Mouse (Mus musculus) CH12.LX (cell line): ENCODE results near the gene Efs. TPM values are rescaled to one million over a fixed set of nuclear protein-coding genes. Genes with fewer than 3 reads are reported as not detected.

ENCODE experiments used
- DNase-seq: peaks from one replicate; pipeline ENCODE4 v3.0.0-alpha.2; 2013; ENCODE audit errors: extremely low read depth
- H3K27ac ChIP-seq: 2 replicates; pipeline ENCODE4 v1.5.1; 2012; ENCODE audit warnings: low read depth, mild to moderate bottlenecking, control low read depth, moderate library complexity; ENCODE audit not compliant: insufficient read depth
- H3K27me3 ChIP-seq: replicated peaks from 2 replicates; pipeline ENCODE3; 2012; ENCODE audit warnings: inconsistent platforms
- H3K36me3 ChIP-seq, 2 experiments: replicated peaks in 1 of 2; 2 replicates each; pipeline versions ENCODE3 to v1.6.1; 2012; ENCODE audit warnings: inconsistent platforms in 1 of 2, low read length in 1 of 2, mild to moderate bottlenecking in 1 of 2, mixed read lengths in 1 of 2, moderate library complexity in 1 of 2; ENCODE audit not compliant: control insufficient read depth in 1 of 2, insufficient read depth in 1 of 2
- H3K4me1 ChIP-seq, 2 experiments: 2 replicates each; pipeline ENCODE4 v1.6.1; 2012; ENCODE audit warnings: inconsistent platforms in 1 of 2, moderate library complexity in 1 of 2; ENCODE audit not compliant: insufficient read depth in 2 of 2, control insufficient read depth in 1 of 2
- H3K4me2 ChIP-seq: 2 replicates; pipeline ENCODE4 v1.6.1; 2012; ENCODE audit warnings: low read depth, mild to moderate bottlenecking, control low read depth; ENCODE audit not compliant: poor library complexity, insufficient read depth, severe bottlenecking
- H3K4me3 ChIP-seq, 3 experiments: fragments of 150-350 bp in 1 of 3; sonication (generic) in 1 of 3; replicated peaks in 1 of 3; 2 replicates each; pipeline versions ENCODE3 to v1.5.1; 2011 to 2012; ENCODE audit warnings: low read depth in 2 of 3, low read length in 2 of 3, mild to moderate bottlenecking in 2 of 3, moderate library complexity in 2 of 3, control low read depth in 1 of 3, improper control_type of control experiment in 1 of 3, inconsistent platforms in 1 of 3, mixed read lengths in 1 of 3; ENCODE audit not compliant: poor library complexity in 1 of 3
- H3K79me2 ChIP-seq: replicated peaks from 2 replicates; pipeline ENCODE4 v1.6.1; 2012; ENCODE audit warnings: mild to moderate bottlenecking, moderate library complexity; ENCODE audit not compliant: control insufficient read depth, poor library complexity, insufficient read depth, severe bottlenecking; ENCODE audit errors: extremely low read depth
- H3K9ac ChIP-seq: 2 replicates; pipeline ENCODE4 v1.6.1; 2012; ENCODE audit warnings: low read depth, mild to moderate bottlenecking, control low read depth, moderate library complexity; ENCODE audit not compliant: insufficient read depth
- H3K9me3 ChIP-seq: replicated peaks from 2 replicates; pipeline ENCODE3; 2012; ENCODE audit warnings: low read length, inconsistent platforms, mixed read lengths
- BHLHE40 ChIP-seq: IDR thresholded peaks from 2 replicates; pipeline ENCODE4 v1.6.1; 2011; ENCODE audit warnings: mild to moderate bottlenecking, low read depth, low read length, improper control_type of control experiment
- CHD2 ChIP-seq: IDR thresholded peaks from 2 replicates; pipeline ENCODE4 v1.6.1; 2011; ENCODE audit warnings: low read length, improper control_type of control experiment
- CTCF ChIP-seq, 2 experiments: IDR thresholded peaks in 1 of 2; conservative IDR thresholded peaks in 1 of 2; 2 replicates each; pipeline ENCODE4 v1.5.1; 2011 to 2012; ENCODE audit warnings: low read depth in 2 of 2, low read length in 2 of 2, improper control_type of control experiment in 1 of 2, inconsistent platforms in 1 of 2, mild to moderate bottlenecking in 1 of 2, moderate library complexity in 1 of 2
- E2F4 ChIP-seq: IDR thresholded peaks from 2 replicates; pipeline ENCODE4 v1.6.1; 2011; ENCODE audit warnings: low read depth, low read length, improper control_type of control experiment; ENCODE audit not compliant: insufficient replicate concordance
- EP300 ChIP-seq: IDR thresholded peaks from 2 replicates; pipeline ENCODE4 v1.6.1; 2011; ENCODE audit warnings: low read length, improper control_type of control experiment
- HCFC1 ChIP-seq: IDR thresholded peaks from 2 replicates; pipeline ENCODE4 v1.6.1; 2012; ENCODE audit warnings: low read depth, mild to moderate bottlenecking, inconsistent platforms, low read length, improper control_type of control experiment
- KAT2A ChIP-seq: IDR thresholded peaks from 2 replicates; pipeline ENCODE4 v1.6.1; 2012; ENCODE audit warnings: low read length, improper control_type of control experiment, inconsistent platforms; ENCODE audit not compliant: insufficient replicate concordance
- MAZ ChIP-seq: IDR thresholded peaks from 2 replicates; pipeline ENCODE4 v1.6.1; 2012; ENCODE audit warnings: low read depth, mild to moderate bottlenecking, inconsistent platforms, low read length, improper control_type of control experiment, moderate library complexity
- MEF2A ChIP-seq: IDR thresholded peaks from 2 replicates; pipeline ENCODE4 v1.6.1; 2014; ENCODE audit warnings: low read depth, mild to moderate bottlenecking, inconsistent platforms, low read length, improper control_type of control experiment, borderline replicate concordance
- MYC ChIP-seq: IDR thresholded peaks from 2 replicates; pipeline ENCODE4 v1.6.1; 2011; ENCODE audit warnings: low read depth, mild to moderate bottlenecking, improper control_type of control experiment, low read length
- NELFE ChIP-seq: IDR thresholded peaks from 2 replicates; pipeline ENCODE4 v1.6.1; 2011; ENCODE audit warnings: low read depth, low read length, improper control_type of control experiment
- NRF1 ChIP-seq: IDR thresholded peaks from 2 replicates; pipeline ENCODE4 v1.6.1; 2014; ENCODE audit warnings: low read depth, mild to moderate bottlenecking, inconsistent platforms, low read length, improper control_type of control experiment, moderate library complexity
- POLR2A ChIP-seq: IDR thresholded peaks from 2 replicates; pipeline ENCODE4 v1.6.1; 2011; ENCODE audit warnings: low read depth, mild to moderate bottlenecking, improper control_type of control experiment, low read length
- RCOR1 ChIP-seq: conservative IDR thresholded peaks from 2 replicates; pipeline ENCODE4 v1.6.1; 2012; ENCODE audit warnings: low read depth, mild to moderate bottlenecking, inconsistent platforms, low read length, improper control_type of control experiment
- TBP ChIP-seq: conservative IDR thresholded peaks from 2 replicates; pipeline ENCODE4 v1.6.1; 2011; ENCODE audit warnings: low read depth, low read length, improper control_type of control experiment
- TCF12 ChIP-seq: IDR thresholded peaks from 2 replicates; pipeline ENCODE4 v1.6.1; 2014; ENCODE audit warnings: low read depth, mild to moderate bottlenecking, inconsistent platforms, low read length, improper control_type of control experiment
- USF1 ChIP-seq: IDR thresholded peaks from 2 replicates; pipeline ENCODE4 v1.6.1; 2014; ENCODE audit warnings: low read depth, mild to moderate bottlenecking, inconsistent platforms, low read length, improper control_type of control experiment
- USF2 ChIP-seq: conservative IDR thresholded peaks from 2 replicates; pipeline ENCODE4 v1.6.1; 2011; ENCODE audit warnings: low read depth, low read length, improper control_type of control experiment
- ZC3H11A ChIP-seq: IDR thresholded peaks from 2 replicates; pipeline ENCODE4 v1.6.1; 2012; ENCODE audit warnings: low read depth, mild to moderate bottlenecking, inconsistent platforms, low read length, improper control_type of control experiment
- ZMIZ1 ChIP-seq: IDR thresholded peaks from 2 replicates; pipeline ENCODE4 v1.6.1; 2012; ENCODE audit warnings: low read depth, mild to moderate bottlenecking, inconsistent platforms, low read length, improper control_type of control experiment
- dilution Hi-C: fragments of 300-500 bp; cut with MboI; formaldehyde crosslinking; loops from 2 replicates; pipeline ENCODE4 v1.14.3; 2020; ENCODE audit warnings: low sequenced_read_pairs; ENCODE audit not compliant: extremely low pct_unique_long_range_greater_than_20kb, extremely low pct_ligation_motif_present
- in situ Hi-C: fragments of 300-500 bp; cut with MboI; formaldehyde crosslinking; loops from 3 replicates; pipeline ENCODE4 v1.14.3; 2019; ENCODE audit warnings: low sequenced_read_pairs, low pct_ligation_motif_present, low pct_unique_long_range_greater_than_20kb, mixed read lengths
- polyA plus RNA-seq: library from polyadenylated mRNA; unstranded; fragments of >175 nt; gene quantifications from 2 replicates; pipeline ENCODE4 v1.2.1, GENCODE M21; 2012; ENCODE audit warnings: low read depth; ENCODE audit not compliant: insufficient read length
- total RNA-seq, 2 experiments: library from RNA; depleted of rRNA; stranded (reverse); fragments of 300-350 nt in 1 of 2; fragments of >200 nt in 1 of 2; gene quantifications; 2 replicates each; pipeline ENCODE4 v1.2.3; 2012 to 2014

The Efs gene
- total and polyA plus RNA-seq, 3 experiments = not detected

- Histone ChIP-seq H3K36me3 (no peaks in the 10 kb centered on the region), H3K4me2 (no peak overlapping the region), H3K9ac (no peak overlapping the region), H3K4me3 (no peak overlapping the region), H3K79me2 (no peaks in the 10 kb centered on the region)
- peak; percentile 51 for DNase-seq
- TF ChIP-seq TBP (no peak), NRF1 (no peak), TCF12 (no peak), ZC3H11A (no peak), CHD2 (no peak), NELFE (no peak), HCFC1 (no peak), CTCF (conservative IDR thresholded peaks at IDR 0.05 in 1 of 2, IDR thresholded peaks at IDR 0.05 in 1 of 2; ENCODE audit: low read depth in 2 of 2, low read length in 2 of 2) (no peak), EP300 (no peak)
- TF ChIP-seq, all 38 proteins: peak for 0
- dilution Hi-C loops (no loop called here), in situ Hi-C loops (no loop called here)
- no peaks in the 10 kb centered on the region for H3K9me3 ChIP-seq
- H3K27me3 ChIP-seq = peaks cover 51% of the 10 kb centered on the region
- H3K4me1 ChIP-seq = peaks cover 7 to 20% of the 10 kb centered on the region in 2 experiments
- H3K27ac ChIP-seq = no peak overlapping the region
Observed at GRCm38 (mm10) chr14:54945975-54946704, 20.2 kb upstream of the Efs start.

GRCm38 (mm10) chr14:54944939-54945338 is 19.0 kb upstream of the Efs start:
- in situ Hi-C loops = no loop called here
- no peaks in the 10 kb centered on the region for H3K9me3 ChIP-seq
- TF ChIP-seq MYC = no peak

GRCm38 (mm10) chr14:54943971-54944370 is 18.0 kb upstream of the Efs start:
- no peak for DNase-seq
- Histone ChIP-seq H3K9ac (no peak overlapping the region), H3K27ac (no peak overlapping the region), H3K79me2 (no peaks in the 10 kb centered on the region), H3K36me3 (no peaks in the 10 kb centered on the region), H3K4me2 (no peak overlapping the region), H3K4me1 (peaks cover 7 to 20% of the 10 kb centered on the region in 2 experiments), H3K9me3 (no peaks in the 10 kb centered on the region), H3K27me3 (peaks cover 47% of the 10 kb centered on the region)
- dilution Hi-C loops (no loop called here), in situ Hi-C loops (no loop called here)
- no peak for TF ChIP-seq MEF2A
- TF ChIP-seq BHLHE40 = no peak
- no peak for TF ChIP-seq CTCF (conservative IDR thresholded peaks at IDR 0.05 in 1 of 2, IDR thresholded peaks at IDR 0.05 in 1 of 2; ENCODE audit: low read depth in 2 of 2, low read length in 2 of 2)
- no peak for TF ChIP-seq MAZ
- TF ChIP-seq USF2 = no peak
- TF ChIP-seq E2F4 = no peak
- no peak for TF ChIP-seq USF1
- TF ChIP-seq MYC = no peak
- no peak for TF ChIP-seq TBP
- TF ChIP-seq NRF1 = no peak
- TF ChIP-seq POLR2A = no peak
- TF ChIP-seq ZMIZ1 = no peak
- no peak for TF ChIP-seq KAT2A
- no peak for TF ChIP-seq RCOR1
- TF ChIP-seq, all 38 proteins: peak for 0
- H3K4me3 ChIP-seq = no peak overlapping the region

More at GRCm38 (mm10) chr14:54944939-54945338, 19.0 kb upstream of the Efs start:
- Histone ChIP-seq H3K36me3 (no peaks in the 10 kb centered on the region), H3K4me3 (no peak overlapping the region), H3K9ac (no peak overlapping the region), H3K27me3 (peaks cover 53% of the 10 kb centered on the region), H3K4me1 (peaks cover 7 to 20% of the 10 kb centered on the region in 2 experiments), H3K27ac (no peak overlapping the region), H3K79me2 (no peaks in the 10 kb centered on the region), H3K4me2 (no peak overlapping the region)
- dilution Hi-C loops = no loop called here
- DNase-seq = no peak
